Comparison of ENCODE assay signal across 8 mouse cellular contexts in genomic region chr2:152741153-152742041, GRCm38 (mm10). TPM values are rescaled to one million over a fixed set of nuclear protein-coding genes. Genes with fewer than 3 reads are reported as not detected.
DNase-seq lines count a peak whose midpoint lies in the region; ATAC-seq and TF ChIP-seq lines count a peak whose summit lies in the region.

No protein-coding gene starts in this region.

- ATAC-seq in lung, embryonic 14.5 days (ENCODE audit: insufficient read depth) = peak; percentile 22

- 23% methylated on average over 14 of the region's 14 CpGs for WGBS in lung, embryonic 14.5 days

- H3K36me3 ChIP-seq in lung, embryonic 14.5 days (ENCODE audit: insufficient read depth) = peaks cover 3% of the 10 kb centered on the region; the same call in 1 of the 2 replicates

- TF ChIP-seq CTCF in lung, embryonic 14.5 days (IDR thresholded peaks at IDR 0.05; ENCODE audit: low read depth) = no peak

- peak overlapping the region; percentile 11 for H3K9ac ChIP-seq in lung, embryonic 14.5 days

- intact Hi-C loops in left cerebral cortex, postnatal 4 days (cut with DNase I) = no loop called here

- H3K27me3 ChIP-seq in lung, embryonic 14.5 days (ENCODE audit: insufficient read depth, low read length) = no peaks in the 10 kb centered on the region

- H3K4me1 ChIP-seq in lung, embryonic 14.5 days (ENCODE audit: insufficient read depth) = peaks cover 38% of the 10 kb centered on the region

- peak; percentile 68 for DNase-seq in left cerebral cortex, postnatal 4 days
- DNase-seq in left cerebral cortex, adult 11 months (ENCODE audit: low spot score) = no peak
- peak; percentile 84 to 85 for DNase-seq in adrenal gland, postnatal 36 days
- peak; percentile 77 to 81 for DNase-seq in heart, adult 18-20 months
- DNase-seq in kidney, adult 18-20 months = peak; percentile 73
- DNase-seq in lung, embryonic 14.5 days = peak; percentile 88
- DNase-seq in retina, embryonic 14.5 days (ENCODE audit: low spot score) = peak; percentile 61
- no peak for DNase-seq in T-cell, adult 2 months (ENCODE audit: low spot score)

- H3K9me3 ChIP-seq in lung, embryonic 14.5 days (ENCODE audit: low read depth, low read length) = no peaks in the 10 kb centered on the region

- H3K4me3 ChIP-seq in lung, embryonic 14.5 days (ENCODE audit: low read depth, low read length) = no peak overlapping the region; the same call in 1 of the 2 replicates

- H3K4me2 ChIP-seq in lung, embryonic 14.5 days = peak overlapping the region; percentile 43

- peak overlapping the region; percentile 83 for H3K27ac ChIP-seq in lung, embryonic 14.5 days (ENCODE audit: low read depth)

RNA-seq across cellular contexts. Expression of gene Id1, which starts 5.3 kb away (rescaled TPM):
- total RNA-seq in left cerebral cortex, postnatal 4 days (2021) = 10 to 100 TPM; 25.6 to 27.6 TPM
- 100 to 1,000 TPM in 1 of 2 experiments, 10 to 100 TPM in 1; 68.4 to 105 TPM for total RNA-seq in adrenal gland, postnatal 36 days (2021)
- total RNA-seq in heart, adult 18-20 months (2021) = 10 to 100 TPM; 63.7 to 75.1 TPM
- polyA plus RNA-seq in lung, embryonic 14.5 days (2014; fragmentation: Nextera tagmentation; extraction: Ambion mirVana) = 122 and 123 TPM in 2 replicates

RNA-seq across cellular contexts. Expression of gene Cox4i2, which starts 12.6 kb away (rescaled TPM):
- total RNA-seq in left cerebral cortex, postnatal 4 days (2021) = 1 to 10 TPM; 1.7 to 1.9 TPM
- 1 to 10 TPM; 3.0 to 4.0 TPM for total RNA-seq in adrenal gland, postnatal 36 days (2021)
- 10 to 100 TPM; 11.9 to 15.2 TPM for total RNA-seq in heart, adult 18-20 months (2021)
- 51.4 and 59.6 TPM in 2 replicates for polyA plus RNA-seq in lung, embryonic 14.5 days (2014; fragmentation: Nextera tagmentation; extraction: Ambion mirVana)

RNA-seq across cellular contexts. Expression of gene Mcts2, which starts 54.6 kb away (rescaled TPM):
- 10 to 100 TPM; 30.4 to 32.5 TPM for total RNA-seq in left cerebral cortex, postnatal 4 days (2021)
- total RNA-seq in adrenal gland, postnatal 36 days (2021) = 10 to 100 TPM; 27.2 to 31.7 TPM
- 10 to 100 TPM; 15.8 to 16.4 TPM for total RNA-seq in heart, adult 18-20 months (2021)
- 28.5 and 32.7 TPM in 2 replicates for polyA plus RNA-seq in lung, embryonic 14.5 days (2014; fragmentation: Nextera tagmentation; extraction: Ambion mirVana)

Comparison
In these comparisons a context has a peak if more than half of its experiments do, and no peak if none do; other contexts are left out.
1. DNase-seq: peak in left cerebral cortex, postnatal 4 days (single experiment), adrenal gland, postnatal 36 days (2 of 2), heart, adult 18-20 months (2 of 2), kidney, adult 18-20 months (single experiment), lung, embryonic 14.5 days (single experiment) and retina, embryonic 14.5 days (single experiment); none in left cerebral cortex, adult 11 months (single experiment) and T-cell, adult 2 months (single experiment).